Mouse (Mus musculus): ENCODE measurements around the gene Thumpd2.

Thumpd2 gene

GRCm38 (mm10) chr17:80977245-80977644 is 87.6 kb downstream of the Thumpd2 start:
- intact Hi-C loops (cut with DNase I): no loop called here

Measured in adrenal gland (tissue).